Mouse (Mus musculus): ENCODE results near the gene Ldhal6b.
A peak's percentile ranks its signal among the peaks of the same experiment; 100 is the strongest.
"Not testable (repeated sequence)": the region's sequence is repeated elsewhere in the genome, so short reads cannot be mapped to it uniquely, and the experiment has no call there.

Ldhal6b gene

DNA sequence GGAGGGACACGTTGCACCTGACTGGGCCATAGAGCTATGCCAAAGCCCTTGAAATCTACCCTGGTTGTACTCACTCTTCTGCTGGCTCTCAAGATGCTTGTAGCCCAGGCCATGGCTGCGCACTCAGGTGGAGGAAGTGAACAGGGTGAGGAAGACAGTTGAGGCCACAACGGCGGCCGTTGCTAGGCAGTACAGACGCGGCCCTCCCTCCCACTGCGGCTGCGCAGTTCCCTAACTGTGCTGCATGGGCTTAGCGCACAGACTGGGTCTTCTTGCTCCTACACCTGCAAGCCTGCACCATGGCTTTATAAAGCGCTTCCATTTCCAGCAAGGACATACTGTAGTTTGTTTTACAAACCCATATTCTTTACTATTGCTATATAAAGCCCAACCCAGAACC, at the start of gene Ldhal6b:
TSS of gene Ldhal6b (minus strand) at position 223 of the 400 bp plus-strand sequence.
- DNase-seq, result no peak

DNA sequence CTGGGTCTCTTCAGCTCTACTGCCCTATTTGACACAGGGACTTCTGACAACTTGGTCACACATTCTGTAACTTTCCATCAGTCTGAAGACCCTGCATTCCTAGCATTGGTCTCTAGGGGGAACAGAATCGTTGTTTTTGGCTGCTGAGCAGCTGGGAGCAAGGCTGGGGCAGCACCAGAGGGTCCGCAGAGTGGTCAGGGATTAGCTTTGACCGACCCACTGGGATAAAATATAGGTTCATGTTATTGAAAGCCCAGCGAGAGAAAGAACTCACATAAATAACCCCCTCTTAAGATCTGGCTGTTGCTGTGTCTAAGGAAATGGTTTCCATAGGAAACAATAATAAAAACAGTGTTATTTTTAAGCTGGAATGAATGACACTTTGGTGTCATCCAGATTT, 48.6 kb upstream of the Ldhal6b start:
- DNase-seq, result peak; percentile 70

- peak; percentile 87 for DNase-seq
These were observed 48.2 kb upstream of the Ldhal6b start for GRCm38 (mm10) chr17:5466736-5467135.

DNA sequence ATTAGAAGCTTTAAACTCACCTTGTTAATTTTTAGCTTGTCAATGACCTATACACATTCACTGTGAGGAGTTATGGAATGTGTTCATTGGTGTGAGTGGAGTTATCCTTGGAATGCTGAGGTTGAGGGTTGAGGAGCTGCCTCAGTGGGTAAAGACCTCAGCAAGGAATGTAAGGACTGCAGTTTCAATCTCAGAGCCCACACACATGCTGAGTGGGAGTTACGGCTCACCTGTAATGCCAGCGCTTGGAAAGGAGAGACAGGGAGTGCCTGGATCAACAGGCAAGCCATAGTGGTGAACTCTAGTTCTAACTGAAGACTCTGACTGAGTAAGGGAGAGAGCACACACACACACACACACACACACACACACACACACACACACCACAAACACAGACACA, 45.3 kb upstream of the Ldhal6b start:
- DNase-seq, result peak; percentile 74

GRCm38 (mm10) chr17:5453657-5454056, 35.1 kb upstream of the Ldhal6b start:
- no peak for DNase-seq

DNA sequence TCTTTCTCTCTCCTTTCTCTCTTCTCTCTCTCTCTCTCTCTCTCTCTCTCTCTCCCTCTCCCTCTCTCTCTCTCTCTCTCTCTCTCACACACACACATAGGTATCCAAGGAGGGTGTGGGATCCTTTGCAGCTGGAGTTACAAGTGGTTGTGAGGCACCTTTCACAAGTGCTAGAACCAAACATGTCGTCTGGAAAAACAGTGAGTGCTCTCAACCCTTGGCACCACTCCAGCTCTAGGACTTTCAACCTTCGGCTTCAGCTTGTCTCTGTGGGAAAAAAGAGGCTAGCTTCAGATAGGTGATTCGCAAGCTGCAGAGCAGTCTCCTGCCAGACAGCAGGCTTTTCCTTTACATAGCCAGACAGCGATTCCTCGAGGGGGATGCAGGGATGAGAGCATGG, 25.2 kb upstream of the Ldhal6b start:
- no peak for DNase-seq

GRCm38 (mm10) chr17:5443260-5443659, 24.7 kb upstream of the Ldhal6b start:
- DNase-seq, result no peak

GRCm38 (mm10) chr17:5442403-5442802, 23.8 kb upstream of the Ldhal6b start:
- not testable (repeated sequence) for DNase-seq

GRCm38 (mm10) chr17:5440159-5440971, 21.8 kb upstream of the Ldhal6b start, which contains the start of gene Tmem242:
Gene Tmem242, minus strand, starts transcription at chr17:5440259.
- peak; percentile 98 for DNase-seq

DNA sequence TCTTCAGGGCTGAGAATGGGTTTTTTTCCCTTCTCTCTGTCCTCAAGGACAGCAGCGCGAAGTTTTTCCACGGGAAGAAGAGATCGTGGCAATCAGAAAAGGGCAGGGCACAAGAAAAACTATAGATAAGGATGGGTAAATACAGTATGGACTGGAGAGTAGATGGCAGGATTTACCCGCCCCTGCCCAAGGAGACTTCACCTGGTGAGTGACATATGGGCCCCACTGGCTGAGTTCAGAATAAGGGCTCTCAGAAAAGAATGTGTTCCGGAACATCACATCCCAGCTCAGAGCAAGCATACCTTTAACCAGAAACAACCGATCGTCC, 21.2 kb upstream of the Ldhal6b start:
- DNase-seq, result no peak

GRCm38 (mm10) chr17:5429772-5430133, 11.2 kb upstream of the Ldhal6b start:
- DNase-seq, result no peak

- peak; percentile 96 for DNase-seq
These were observed 10.7 kb upstream of the Ldhal6b start for GRCm38 (mm10) chr17:5429090-5429771.

GRCm38 (mm10) chr17:5425204-5425603, 6.6 kb upstream of the Ldhal6b start:
- DNase-seq, result peak; percentile 95

DNA sequence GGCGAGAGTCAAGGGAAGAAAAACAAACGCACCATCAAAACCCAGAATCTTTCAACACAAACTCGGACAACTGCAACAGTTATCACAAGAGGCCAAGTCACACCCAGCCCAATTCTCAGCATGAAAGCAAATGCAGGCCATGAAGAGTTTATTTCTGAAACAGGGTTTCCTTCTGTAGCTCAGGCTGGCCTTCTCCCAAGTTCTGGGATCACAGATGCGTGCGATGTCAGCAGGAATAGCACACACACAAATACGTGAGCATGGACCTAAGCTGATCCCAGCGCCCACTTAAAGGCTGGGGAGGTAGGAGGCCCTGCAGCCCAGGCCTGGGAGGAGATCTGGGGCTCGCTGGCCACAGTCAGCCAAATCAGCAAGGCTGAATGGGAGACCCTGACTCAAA, 5.6 kb upstream of the Ldhal6b start:
- DNase-seq, result peak; percentile 76

DNA sequence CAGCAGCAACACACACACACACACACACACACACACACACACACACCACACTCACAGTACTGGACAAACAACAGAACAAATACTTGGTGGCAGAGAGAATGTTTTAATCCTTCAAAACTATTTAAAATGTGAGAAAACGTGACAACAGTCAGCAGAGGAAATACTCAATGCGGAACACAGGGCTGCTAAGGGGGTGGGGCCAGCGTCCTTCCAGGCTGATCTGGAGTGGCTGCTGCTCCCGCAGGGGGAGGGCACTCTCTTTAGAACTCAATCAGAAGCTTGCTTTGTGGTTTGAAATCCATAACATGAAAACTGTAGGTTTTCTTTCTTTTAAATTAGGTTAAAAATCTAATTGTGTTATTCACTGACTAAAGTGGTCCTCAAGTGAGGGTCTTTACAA, 3.3 kb upstream of the Ldhal6b start:
- peak; percentile 64 for DNase-seq

GRCm38 (mm10) chr17:5419771-5420518, 1.4 kb upstream of the Ldhal6b start:
- no peak for DNase-seq

DNA sequence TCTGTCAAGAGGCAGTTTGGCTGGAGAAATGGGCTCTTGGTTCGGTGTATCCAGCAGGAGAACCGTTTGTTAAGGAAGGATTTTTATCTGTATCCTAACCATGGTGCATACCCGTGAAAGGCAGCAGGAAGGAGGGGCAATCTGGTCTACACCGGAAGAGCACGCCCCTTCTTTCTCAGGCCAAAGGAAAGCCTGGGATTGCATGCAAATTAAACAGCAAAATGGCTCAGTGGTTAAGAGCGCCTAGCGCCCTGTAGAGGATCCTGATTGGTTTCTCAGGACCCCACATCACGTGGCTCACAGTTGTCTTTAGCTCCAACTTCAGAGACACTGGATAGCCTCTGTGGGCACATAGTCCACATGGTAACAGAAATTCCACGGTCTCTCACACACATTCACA, 489 bp upstream of the Ldhal6b start:
- DNase-seq, result no peak

- DNase-seq, result no peak
These were observed 2.0 kb downstream of the Ldhal6b start for GRCm38 (mm10) chr17:5416518-5416917.

- no peak for DNase-seq
These were observed 4.5 kb downstream of the Ldhal6b start for GRCm38 (mm10) chr17:5414041-5414440.

GRCm38 (mm10) chr17:5413350-5413749, 5.2 kb downstream of the Ldhal6b start:
- no peak for DNase-seq

DNA sequence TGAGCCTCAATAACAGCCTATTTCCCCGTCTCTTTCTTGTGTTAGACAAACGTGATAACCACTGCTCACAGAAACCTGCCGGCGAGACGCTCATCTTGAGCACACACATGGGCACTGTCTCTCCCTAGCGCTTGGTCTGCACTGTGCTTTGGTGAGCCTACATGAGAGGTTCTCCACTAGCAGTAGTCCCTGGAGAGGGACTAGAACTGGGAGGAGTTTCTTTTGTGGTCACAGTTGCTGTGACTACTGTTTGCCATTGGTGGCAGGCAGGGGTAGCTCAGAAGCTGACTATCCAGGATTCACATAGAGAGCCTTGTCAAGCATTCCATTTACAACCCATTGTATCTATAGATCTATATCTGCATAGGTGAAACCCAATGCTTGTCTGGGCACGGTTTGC, 5.8 kb downstream of the Ldhal6b start:
- DNase-seq, result no peak

GRCm38 (mm10) chr17:5412301-5412700, 6.3 kb downstream of the Ldhal6b start:
- no peak for DNase-seq

DNA sequence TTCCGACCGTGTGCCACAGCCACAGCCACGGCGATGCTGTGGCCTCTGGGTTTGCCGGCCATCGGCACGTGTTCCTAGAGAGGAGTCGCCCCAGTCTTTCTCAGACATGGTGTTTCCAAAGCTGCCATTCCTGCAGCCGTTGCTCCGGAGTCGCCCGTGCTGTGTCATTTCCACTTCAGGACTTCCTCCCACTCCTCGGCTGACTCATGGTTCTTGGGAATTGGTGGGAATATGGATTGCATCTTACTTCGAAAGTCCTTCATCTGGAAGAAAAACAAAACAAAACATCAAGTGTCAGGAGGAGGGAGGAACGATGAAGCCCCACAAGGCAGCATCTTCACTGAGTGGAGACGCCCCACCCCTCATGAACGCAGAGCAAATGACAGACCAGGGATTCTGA, 7.4 kb downstream of the Ldhal6b start:
- DNase-seq, result no peak

DNA sequence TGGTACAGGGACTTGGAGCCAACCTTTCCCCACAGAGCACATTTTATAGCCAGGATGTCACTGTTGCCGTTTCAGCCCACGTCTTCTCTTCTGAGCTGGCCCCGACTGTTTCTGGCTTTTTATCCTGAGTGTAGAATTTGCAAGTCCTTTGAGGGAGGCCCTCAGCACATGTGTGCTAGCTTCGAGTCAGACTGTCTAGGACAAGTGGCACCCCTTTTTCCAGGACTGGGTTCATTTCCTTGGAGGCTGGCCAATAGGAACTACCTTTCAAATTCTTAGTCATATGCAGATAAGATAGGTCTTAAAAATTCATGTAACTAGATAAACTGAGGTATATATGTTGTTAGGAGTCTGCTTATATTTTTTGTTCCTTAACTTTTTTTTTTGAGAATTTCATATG, 8.2 kb downstream of the Ldhal6b start:
- no peak for DNase-seq
